Mouse (Mus musculus) CH12.LX (cell line): Measurements from ENCODE around the gene Sptbn2. TPM values are rescaled to one million over a fixed set of nuclear protein-coding genes. Genes with fewer than 3 reads are reported as not detected.
A peak's percentile ranks its signal among the peaks of the same experiment; 100 is the strongest.

ENCODE experiments used
- DNase-seq: peaks from one replicate; pipeline ENCODE4 v3.0.0-alpha.2; 2013; ENCODE audit errors: extremely low read depth
- H3K27ac ChIP-seq: 2 replicates; pipeline ENCODE4 v1.5.1; 2012; ENCODE audit warnings: low read depth, mild to moderate bottlenecking, control low read depth, moderate library complexity; ENCODE audit not compliant: insufficient read depth
- H3K27me3 ChIP-seq: replicated peaks from 2 replicates; pipeline ENCODE3; 2012; ENCODE audit warnings: inconsistent platforms
- H3K36me3 ChIP-seq, 2 experiments: replicated peaks in 1 of 2; 2 replicates each; pipeline versions ENCODE3 to v1.6.1; 2012; ENCODE audit warnings: inconsistent platforms in 1 of 2, low read length in 1 of 2, mild to moderate bottlenecking in 1 of 2, mixed read lengths in 1 of 2, moderate library complexity in 1 of 2; ENCODE audit not compliant: control insufficient read depth in 1 of 2, insufficient read depth in 1 of 2
- H3K4me1 ChIP-seq, 2 experiments: 2 replicates each; pipeline ENCODE4 v1.6.1; 2012; ENCODE audit warnings: inconsistent platforms in 1 of 2, moderate library complexity in 1 of 2; ENCODE audit not compliant: insufficient read depth in 2 of 2, control insufficient read depth in 1 of 2
- H3K4me2 ChIP-seq: 2 replicates; pipeline ENCODE4 v1.6.1; 2012; ENCODE audit warnings: low read depth, mild to moderate bottlenecking, control low read depth; ENCODE audit not compliant: poor library complexity, insufficient read depth, severe bottlenecking
- H3K4me3 ChIP-seq, 3 experiments: fragments of 150-350 bp in 1 of 3; sonication (generic) in 1 of 3; replicated peaks in 1 of 3; 2 replicates each; pipeline versions ENCODE3 to v1.5.1; 2011 to 2012; ENCODE audit warnings: low read depth in 2 of 3, low read length in 2 of 3, mild to moderate bottlenecking in 2 of 3, moderate library complexity in 2 of 3, control low read depth in 1 of 3, improper control_type of control experiment in 1 of 3, inconsistent platforms in 1 of 3, mixed read lengths in 1 of 3; ENCODE audit not compliant: poor library complexity in 1 of 3
- H3K79me2 ChIP-seq: replicated peaks from 2 replicates; pipeline ENCODE4 v1.6.1; 2012; ENCODE audit warnings: mild to moderate bottlenecking, moderate library complexity; ENCODE audit not compliant: control insufficient read depth, poor library complexity, insufficient read depth, severe bottlenecking; ENCODE audit errors: extremely low read depth
- H3K9ac ChIP-seq: 2 replicates; pipeline ENCODE4 v1.6.1; 2012; ENCODE audit warnings: low read depth, mild to moderate bottlenecking, control low read depth, moderate library complexity; ENCODE audit not compliant: insufficient read depth
- H3K9me3 ChIP-seq: replicated peaks from 2 replicates; pipeline ENCODE3; 2012; ENCODE audit warnings: low read length, inconsistent platforms, mixed read lengths
- BHLHE40 ChIP-seq: IDR thresholded peaks from 2 replicates; pipeline ENCODE4 v1.6.1; 2011; ENCODE audit warnings: mild to moderate bottlenecking, low read depth, low read length, improper control_type of control experiment
- CHD1 ChIP-seq: IDR thresholded peaks from 2 replicates; pipeline ENCODE4 v1.6.1; 2012; ENCODE audit warnings: low read depth, low read length, improper control_type of control experiment, inconsistent platforms
- CHD2 ChIP-seq: IDR thresholded peaks from 2 replicates; pipeline ENCODE4 v1.6.1; 2011; ENCODE audit warnings: low read length, improper control_type of control experiment
- CTCF ChIP-seq, 2 experiments: IDR thresholded peaks in 1 of 2; conservative IDR thresholded peaks in 1 of 2; 2 replicates each; pipeline ENCODE4 v1.5.1; 2011 to 2012; ENCODE audit warnings: low read depth in 2 of 2, low read length in 2 of 2, improper control_type of control experiment in 1 of 2, inconsistent platforms in 1 of 2, mild to moderate bottlenecking in 1 of 2, moderate library complexity in 1 of 2
- ELF1 ChIP-seq: IDR thresholded peaks from 2 replicates; pipeline ENCODE4 v1.6.1; 2014; ENCODE audit warnings: low read depth, mild to moderate bottlenecking, inconsistent platforms, low read length, improper control_type of control experiment
- ETS1 ChIP-seq: conservative IDR thresholded peaks from 2 replicates; pipeline ENCODE4 v1.6.1; 2012; ENCODE audit warnings: low read depth, mild to moderate bottlenecking, inconsistent platforms, low read length, improper control_type of control experiment, moderate library complexity
- GABPA ChIP-seq: IDR thresholded peaks from 2 replicates; pipeline ENCODE4 v1.6.1; 2012; ENCODE audit warnings: low read depth, low read length, improper control_type of control experiment, inconsistent platforms; ENCODE audit not compliant: insufficient replicate concordance
- IRF4 ChIP-seq: IDR thresholded peaks from 2 replicates; pipeline ENCODE4 v1.6.1; 2014; ENCODE audit warnings: low read depth, mild to moderate bottlenecking, inconsistent platforms, low read length, improper control_type of control experiment
- JUN ChIP-seq: IDR thresholded peaks from 2 replicates; pipeline ENCODE4 v1.6.1; 2011; ENCODE audit warnings: low read depth, mild to moderate bottlenecking, low read length, improper control_type of control experiment, moderate library complexity; ENCODE audit not compliant: insufficient read depth
- KAT2A ChIP-seq: IDR thresholded peaks from 2 replicates; pipeline ENCODE4 v1.6.1; 2012; ENCODE audit warnings: low read length, improper control_type of control experiment, inconsistent platforms; ENCODE audit not compliant: insufficient replicate concordance
- NRF1 ChIP-seq: IDR thresholded peaks from 2 replicates; pipeline ENCODE4 v1.6.1; 2014; ENCODE audit warnings: low read depth, mild to moderate bottlenecking, inconsistent platforms, low read length, improper control_type of control experiment, moderate library complexity
- PAX5 ChIP-seq: IDR thresholded peaks from 2 replicates; pipeline ENCODE4 v1.6.1; 2012; ENCODE audit warnings: low read length, inconsistent platforms, mixed read lengths
- RAD21 ChIP-seq: IDR thresholded peaks from 2 replicates; pipeline ENCODE4 v1.6.1; 2011; ENCODE audit warnings: low read depth, mild to moderate bottlenecking, low read length, improper control_type of control experiment, moderate library complexity
- RCOR1 ChIP-seq: conservative IDR thresholded peaks from 2 replicates; pipeline ENCODE4 v1.6.1; 2012; ENCODE audit warnings: low read depth, mild to moderate bottlenecking, inconsistent platforms, low read length, improper control_type of control experiment
- TCF12 ChIP-seq: IDR thresholded peaks from 2 replicates; pipeline ENCODE4 v1.6.1; 2014; ENCODE audit warnings: low read depth, mild to moderate bottlenecking, inconsistent platforms, low read length, improper control_type of control experiment
- ZNF384 ChIP-seq: IDR thresholded peaks from 2 replicates; pipeline ENCODE4 v1.6.1; 2012; ENCODE audit warnings: low read depth, low read length, improper control_type of control experiment, inconsistent platforms
- dilution Hi-C: fragments of 300-500 bp; cut with MboI; formaldehyde crosslinking; loops from 2 replicates; pipeline ENCODE4 v1.14.3; 2020; ENCODE audit warnings: low sequenced_read_pairs; ENCODE audit not compliant: extremely low pct_unique_long_range_greater_than_20kb, extremely low pct_ligation_motif_present
- in situ Hi-C: fragments of 300-500 bp; cut with MboI; formaldehyde crosslinking; loops from 3 replicates; pipeline ENCODE4 v1.14.3; 2019; ENCODE audit warnings: low sequenced_read_pairs, low pct_ligation_motif_present, low pct_unique_long_range_greater_than_20kb, mixed read lengths
- polyA plus RNA-seq: library from polyadenylated mRNA; unstranded; fragments of >175 nt; gene quantifications from 2 replicates; pipeline ENCODE4 v1.2.1, GENCODE M21; 2012; ENCODE audit warnings: low read depth; ENCODE audit not compliant: insufficient read length
- total RNA-seq, 2 experiments: library from RNA; depleted of rRNA; stranded (reverse); fragments of 300-350 nt in 1 of 2; fragments of >200 nt in 1 of 2; gene quantifications; 2 replicates each; pipeline ENCODE4 v1.2.3; 2012 to 2014

The Sptbn2 gene
- total and polyA plus RNA-seq, 3 experiments: 0.08 to 2.7 (median 0.24) TPM

DNA sequence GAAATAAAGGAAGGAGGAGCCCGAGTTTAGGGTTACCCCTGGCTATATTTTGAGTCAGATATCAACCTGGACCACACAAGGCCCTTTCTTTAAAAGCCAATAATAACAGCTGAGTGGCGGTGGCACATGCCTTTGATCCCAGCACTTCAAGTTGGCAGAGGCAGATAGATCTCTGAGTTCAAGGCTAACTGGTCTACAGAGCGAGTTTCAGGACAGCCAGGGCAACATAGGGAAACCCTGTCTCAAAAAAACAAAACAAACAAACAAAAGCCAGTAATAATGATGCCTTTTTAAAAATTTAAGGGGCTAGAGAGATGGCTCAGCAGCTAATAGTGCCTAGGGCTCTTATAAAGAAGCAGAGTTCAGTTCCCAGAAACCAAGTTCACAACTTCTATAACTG is 16.6 kb upstream of the Sptbn2 start:
- in situ Hi-C loops: loop anchor here (10.0 kb wide), 1 partner anchor 50 kb away; no protein-coding TSS in a partner anchor
- TF ChIP-seq KAT2A (no peak), CTCF (conservative IDR thresholded peaks at IDR 0.05 in 1 of 2, IDR thresholded peaks at IDR 0.05 in 1 of 2; ENCODE audit: low read depth in 2 of 2, low read length in 2 of 2) (no peak), NRF1 (no peak), IRF4 (no peak), JUN (no peak), CHD1 (no peak), PAX5 (no peak), BHLHE40 (no peak), ETS1 (no peak), GABPA (no peak), RAD21 (no peak), CHD2 (no peak), RCOR1 (no peak), ZNF384 (no peak), ELF1 (no peak), TCF12 (no peak)
- H3K27ac ChIP-seq: no peak overlapping the region
- H3K79me2 ChIP-seq: no peaks in the 10 kb centered on the region
- H3K4me3 ChIP-seq: no peak overlapping the region
- H3K4me2 ChIP-seq: no peak overlapping the region
- dilution Hi-C loops: no loop called here
- DNase-seq: no peak
- H3K27me3 ChIP-seq: peaks cover 42% of the 10 kb centered on the region
- no peak overlapping the region for H3K9ac ChIP-seq
- no peaks in the 10 kb centered on the region for H3K36me3 ChIP-seq
- no peaks in the 10 kb centered on the region for H3K9me3 ChIP-seq
- H3K4me1 ChIP-seq: no peaks in the 10 kb centered on the region

DNA sequence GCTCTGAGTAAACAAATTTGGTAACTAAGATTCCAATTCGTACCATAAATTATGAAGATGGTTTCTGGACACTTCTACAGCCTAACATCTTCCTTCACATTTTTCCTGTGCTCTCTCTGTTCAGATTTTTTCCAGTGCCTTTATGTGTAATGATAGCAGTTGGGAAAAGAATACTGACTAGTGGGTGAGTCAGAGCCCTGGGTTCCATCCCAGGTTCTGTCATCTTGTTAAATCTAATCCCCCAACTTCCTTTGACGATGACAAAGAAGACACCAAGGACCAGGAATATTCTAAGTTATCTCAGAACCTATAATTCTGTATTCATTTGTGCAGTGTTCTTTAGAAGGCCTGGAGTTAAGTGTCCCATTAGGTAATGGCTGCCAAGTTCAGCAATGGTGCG is 13.8 kb upstream of the Sptbn2 start:
- no peak for DNase-seq
- Histone ChIP-seq H3K36me3 (no peaks in the 10 kb centered on the region), H3K79me2 (no peaks in the 10 kb centered on the region), H3K4me2 (no peak overlapping the region), H3K27me3 (peaks cover 49% of the 10 kb centered on the region), H3K4me3 (no peak overlapping the region), H3K27ac (no peak overlapping the region), H3K4me1 (peaks cover 0 to 5% of the 10 kb centered on the region in 2 experiments; a peak in 2 of 4 replicates), H3K9ac (no peak overlapping the region), H3K9me3 (no peaks in the 10 kb centered on the region)
- dilution Hi-C loops (no loop called here), in situ Hi-C loops (loop anchor here (10.0 kb wide), 1 partner anchor 48 kb away; no protein-coding TSS in a partner anchor)
- TF ChIP-seq ZNF384: 0 out of 2 replicates have a peak, but pooled peaks have one; percentile 13
- no peak for TF ChIP-seq RAD21
